Mouse (Mus musculus) kidney, embryonic 16.5 days (tissue): ENCODE measurements at regions not wholly inside any gene's neighbourhood (a gene's known extent, or its start where the extent isn't known, plus 50 kb on each side); places are given as distances from the start of the nearest gene placed in this dataset.

Experiments
- ATAC-seq: fragments of 200-750 bp; cut with Nextera tagmentation; 2 replicates; pipeline ENCODE4 v1.8.0; 2017; ENCODE audit warnings: moderate TSS enrichment; ENCODE audit not compliant: low FRiP score, low TSS enrichment
- H3K27ac ChIP-seq: fragments of 300-500 bp; sonication (generic); 2 replicates; pipeline ENCODE4 v1.5.1; 2014; ENCODE audit warnings: low read length
- H3K27me3 ChIP-seq: fragments of 300-500 bp; sonication (generic); 2 replicates; pipeline ENCODE4 v1.6.1; 2014; ENCODE audit warnings: low read length, control low read depth, mixed read lengths; ENCODE audit not compliant: insufficient read depth
- H3K36me3 ChIP-seq: fragments of 300-500 bp; sonication (generic); 2 replicates; pipeline ENCODE4 v1.6.1; 2014; ENCODE audit warnings: low read length, control low read depth, mixed read lengths; ENCODE audit not compliant: insufficient read depth
- H3K4me1 ChIP-seq: fragments of 300-500 bp; sonication (generic); 2 replicates; pipeline ENCODE4 v1.6.1; 2014; ENCODE audit warnings: low read length, control low read depth, mixed read lengths; ENCODE audit not compliant: insufficient read depth
- H3K4me2 ChIP-seq: fragments of 300-500 bp; sonication (generic); replicated peaks from 2 replicates; pipeline ENCODE4 v1.6.1; 2014; ENCODE audit warnings: low read depth, low read length
- H3K4me3 ChIP-seq: fragments of 300-500 bp; sonication (generic); 2 replicates; pipeline ENCODE4 v1.5.1; 2014; ENCODE audit warnings: mild to moderate bottlenecking, low read length
- H3K9ac ChIP-seq: fragments of 300-500 bp; sonication (generic); replicated peaks from 2 replicates; pipeline ENCODE4 v1.6.1; 2014; ENCODE audit warnings: low read length
- H3K9me3 ChIP-seq: fragments of 300-500 bp; sonication (generic); 2 replicates; pipeline ENCODE4 v1.6.1; 2016; ENCODE audit warnings: low read length, control low read depth
- WGBS: fragments of 180-500 bp; shearing (Covaris S2); extraction: QIAGEN DNeasy Blood & Tissue Kit; methylation state at CpG from one replicate; pipeline ENCODE4 v1.1.7; 2014; 5-methylcytosine and 5-hydroxymethylcytosine counted together

DNA sequence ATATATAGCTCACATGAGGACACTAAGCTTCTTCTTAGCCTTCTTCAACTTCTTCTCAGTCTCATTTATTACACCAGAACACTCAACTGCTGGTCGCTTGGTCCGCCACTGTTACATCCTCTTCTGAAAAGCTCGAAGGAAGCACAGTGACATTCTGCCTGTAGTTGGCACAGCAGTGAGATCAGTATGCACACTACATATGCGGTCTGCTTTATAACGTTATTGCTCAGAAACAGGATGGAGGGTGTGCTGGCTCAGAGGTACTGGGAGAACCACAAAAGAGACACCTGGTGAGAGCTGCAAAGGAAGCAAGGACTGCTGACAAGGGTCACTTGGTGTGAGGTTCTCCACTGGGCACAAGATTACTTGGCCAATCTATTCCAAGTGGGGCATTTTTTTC is 179.5 kb downstream of the Ets1 start:
- H3K4me2 ChIP-seq = no peak overlapping the region
- peaks cover 22% of the 10 kb centered on the region for H3K4me1 ChIP-seq
- H3K4me3 ChIP-seq = no peak overlapping the region
- no peaks in the 10 kb centered on the region for H3K36me3 ChIP-seq
- no peak overlapping the region for H3K27ac ChIP-seq
- 92% methylated on average over 5 of the region's 5 CpGs for WGBS
- H3K9ac ChIP-seq = no peak overlapping the region
- H3K9me3 ChIP-seq = no peaks in the 10 kb centered on the region
- no peak for ATAC-seq
- H3K27me3 ChIP-seq = no peaks in the 10 kb centered on the region

DNA sequence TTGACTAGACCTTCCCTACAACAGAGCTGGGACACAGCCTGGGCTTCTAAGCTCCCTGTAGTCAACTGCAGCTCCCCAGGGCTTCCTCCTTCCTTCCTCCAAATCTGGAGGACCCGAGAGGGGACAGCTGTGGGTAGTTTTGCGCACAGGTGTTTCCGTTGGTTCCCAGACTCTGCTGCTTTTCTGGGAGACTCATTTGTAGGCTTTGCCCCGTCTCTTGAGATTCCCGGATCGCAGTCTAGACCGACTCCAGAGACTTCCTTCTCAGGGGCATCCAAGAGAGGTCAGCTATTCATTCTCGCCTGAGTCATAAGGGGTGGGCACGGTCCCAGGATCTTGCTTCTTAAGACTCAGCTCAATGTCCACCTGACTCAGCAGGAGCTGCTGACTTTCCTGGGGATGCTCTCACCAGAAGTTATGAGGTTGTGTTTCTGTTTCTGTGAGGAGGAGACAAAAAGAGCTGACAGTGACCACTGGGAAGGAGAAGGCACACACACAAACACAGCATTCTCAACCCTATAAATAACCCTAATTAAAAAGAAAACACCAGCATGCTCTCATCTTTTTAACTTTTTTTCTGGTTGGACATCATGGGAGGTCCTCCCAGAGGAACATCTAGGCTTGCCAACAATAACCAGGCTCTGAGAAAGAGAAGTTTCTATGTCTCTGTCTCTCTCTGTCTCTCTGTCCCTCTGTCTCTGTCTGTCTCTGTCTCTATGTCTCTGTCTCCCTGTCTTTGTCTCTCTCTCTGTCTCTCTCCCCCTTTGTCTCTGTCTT is 180.8 kb downstream of the Ets1 start:
- Histone ChIP-seq H3K4me1 (peaks cover 22% of the 10 kb centered on the region), H3K36me3 (no peaks in the 10 kb centered on the region), H3K4me3 (no peak overlapping the region), H3K9ac (no peak overlapping the region; the same call in 1 of the 2 replicates), H3K27ac (peak overlapping the region; percentile 76), H3K4me2 (0 out of 2 replicates have a peak overlapping the region, but pooled peaks have one; percentile 8), H3K9me3 (no peaks in the 10 kb centered on the region), H3K27me3 (no peaks in the 10 kb centered on the region)
- WGBS = 45% methylated on average over 9 of the region's 9 CpGs
- ATAC-seq = peak; percentile 70

DNA sequence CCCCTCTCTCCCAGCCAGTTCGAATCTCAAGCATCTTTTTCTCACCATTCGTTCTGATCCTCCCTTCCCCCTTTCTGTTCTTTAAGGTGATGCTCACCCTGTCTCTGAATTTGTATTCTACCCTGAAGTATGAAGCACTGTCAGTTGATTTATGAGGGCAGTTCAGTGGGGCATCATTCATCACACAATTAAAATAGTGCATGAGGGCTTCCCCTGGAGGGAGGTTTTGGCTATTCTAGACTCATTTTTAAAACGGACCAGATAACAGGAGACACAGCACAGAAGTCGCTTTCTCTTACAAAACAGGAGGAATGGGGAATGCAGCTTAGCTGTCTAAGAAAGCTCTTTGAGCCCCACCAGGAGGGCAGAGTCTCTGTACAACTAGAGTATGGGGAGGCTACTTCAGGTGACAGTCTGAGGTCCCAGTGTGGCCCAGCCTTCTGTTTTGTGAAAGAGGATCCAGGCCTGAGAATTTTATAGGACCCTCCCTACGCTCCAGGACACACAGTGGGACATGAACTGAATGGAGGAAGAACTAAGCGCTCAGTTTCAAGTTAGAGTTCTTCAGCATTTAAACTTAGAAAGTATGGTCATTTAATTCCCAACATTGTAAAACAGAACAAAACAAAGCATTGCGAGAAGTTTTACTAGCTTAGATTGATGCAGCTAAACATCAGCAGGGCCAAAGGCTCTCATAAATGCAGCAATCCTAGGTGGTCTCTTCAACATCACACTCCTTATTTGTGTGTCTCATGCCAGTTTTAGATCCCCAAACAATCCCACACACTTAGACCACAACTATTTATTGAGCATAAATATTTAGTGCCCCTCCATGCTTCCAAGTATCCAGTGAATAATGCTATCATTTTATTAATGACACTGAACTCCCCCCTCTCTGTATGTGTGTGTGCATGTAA is 181.7 kb downstream of the Ets1 start:
- 26% methylated on average over 7 of the region's 7 CpGs for WGBS
- peak; percentile 77 for ATAC-seq
- H3K4me2 ChIP-seq = no peak overlapping the region

DNA sequence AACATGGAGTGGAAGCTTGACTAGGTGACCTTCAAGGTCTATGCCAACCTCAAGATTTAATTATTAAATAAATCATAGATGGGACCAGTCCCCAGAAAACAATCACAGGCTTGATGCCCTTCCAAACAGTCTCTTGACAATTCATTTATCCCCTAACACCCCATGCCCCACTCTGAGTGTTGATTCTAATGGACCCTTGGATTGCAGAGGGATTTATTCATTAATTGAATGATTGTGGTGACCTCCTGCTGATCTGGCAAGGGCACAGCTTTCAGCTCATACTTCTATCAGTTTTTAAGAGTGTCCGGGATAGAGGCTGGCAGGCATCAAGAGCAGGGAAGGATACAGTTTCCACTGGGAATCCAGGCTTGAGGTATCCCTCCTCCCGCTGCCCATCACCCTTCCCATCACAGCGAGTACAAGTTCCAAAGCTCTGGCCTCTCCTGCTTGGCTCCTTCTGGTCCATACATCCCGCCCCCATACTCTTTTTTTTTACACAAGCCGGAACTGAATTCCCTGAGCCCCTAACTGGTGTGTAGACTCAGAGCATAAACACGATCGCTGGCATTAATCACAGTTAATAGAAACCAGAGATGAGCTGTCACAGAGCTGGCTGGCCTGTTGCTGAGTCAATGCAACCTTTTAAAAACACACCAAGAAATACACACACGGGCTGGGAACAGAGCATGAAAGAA is 187.6 kb downstream of the Ets1 start:
- Histone ChIP-seq H3K36me3 (no peaks in the 10 kb centered on the region), H3K4me3 (no peak overlapping the region), H3K27ac (peak overlapping the region; percentile 25; the same call in 1 of the 2 replicates), H3K9me3 (no peaks in the 10 kb centered on the region), H3K4me1 (0 out of 2 replicates have a peak, but pooled peaks cover 5% of the 10 kb centered on the region), H3K4me2 (0 out of 2 replicates have a peak overlapping the region, but pooled peaks have one; percentile 1), H3K27me3 (no peaks in the 10 kb centered on the region), H3K9ac (no peak overlapping the region)
- peak; percentile 76 for ATAC-seq
- WGBS = 18% methylated on average over 8 of the region's 8 CpGs

More for the DNA sequence above, 181.7 kb downstream of the Ets1 start:
- Histone ChIP-seq H3K4me1 (peaks cover 22% of the 10 kb centered on the region), H3K36me3 (no peaks in the 10 kb centered on the region), H3K9me3 (no peaks in the 10 kb centered on the region), H3K27me3 (no peaks in the 10 kb centered on the region), H3K27ac (peak overlapping the region; percentile 76), H3K9ac (no peak overlapping the region), H3K4me3 (no peak overlapping the region)

DNA sequence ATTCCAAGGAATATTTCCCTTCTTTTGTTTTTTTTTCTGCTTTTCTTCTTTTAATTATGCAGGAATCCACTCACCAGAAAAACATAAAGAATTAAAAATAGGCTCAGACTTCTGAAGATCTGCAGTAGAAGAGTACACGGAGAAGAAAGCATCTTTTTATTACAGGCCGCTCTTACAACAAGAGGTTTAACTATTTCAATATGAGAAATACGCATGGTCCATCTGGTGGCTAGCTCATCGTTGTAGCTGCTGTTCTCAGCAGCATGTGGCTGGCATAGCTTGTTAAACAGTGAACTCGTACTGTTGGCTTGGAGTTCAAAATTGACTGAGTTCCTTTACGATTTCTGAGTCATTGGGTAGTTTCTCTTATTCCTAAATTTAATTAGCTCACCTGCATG is 188.1 kb downstream of the Ets1 start:
- Histone ChIP-seq H3K4me1 (0 out of 2 replicates have a peak, but pooled peaks cover 5% of the 10 kb centered on the region), H3K27me3 (no peaks in the 10 kb centered on the region), H3K9me3 (no peaks in the 10 kb centered on the region), H3K27ac (peak overlapping the region; percentile 50; the same call in 1 of the 2 replicates), H3K9ac (no peak overlapping the region), H3K4me3 (no peak overlapping the region), H3K4me2 (no peak overlapping the region), H3K36me3 (no peaks in the 10 kb centered on the region)
- ATAC-seq = no peak
- WGBS = 54% methylated on average over 6 of the region's 6 CpGs

DNA sequence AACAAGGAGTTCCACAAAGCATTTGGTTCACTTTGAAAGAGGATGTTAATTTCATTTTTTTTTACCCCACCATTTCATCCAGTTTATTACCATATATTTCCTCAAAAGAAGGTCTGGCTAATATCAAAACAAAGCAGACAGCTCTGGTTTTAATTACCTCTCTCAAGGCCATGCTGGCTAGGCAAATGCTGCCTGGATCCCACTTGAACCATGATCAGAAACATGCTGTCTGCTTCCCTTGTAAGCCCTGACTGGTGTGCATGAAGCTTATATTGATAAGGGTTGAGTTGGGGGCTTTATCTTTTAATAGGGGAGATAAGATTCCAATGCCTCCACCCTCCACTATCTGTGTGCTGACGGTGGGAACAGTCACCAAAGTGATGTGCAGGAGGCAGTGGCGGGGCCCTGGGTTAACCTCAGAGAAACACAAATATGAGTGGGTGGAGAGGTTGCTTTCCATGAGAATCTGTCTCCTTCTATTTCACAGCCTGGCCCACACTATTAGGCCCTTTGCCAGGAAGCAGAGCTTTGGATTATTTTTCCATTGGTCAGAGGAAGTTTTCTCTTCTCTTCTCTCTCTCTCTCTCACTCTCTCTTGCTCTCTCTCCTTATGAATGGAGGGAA is 194.4 kb downstream of the Ets1 start:
- Histone ChIP-seq H3K9ac (no peak overlapping the region), H3K27ac (0 out of 2 replicates have a peak overlapping the region, but pooled peaks have one; percentile 31), H3K36me3 (no peaks in the 10 kb centered on the region), H3K4me3 (no peak overlapping the region), H3K9me3 (no peaks in the 10 kb centered on the region), H3K27me3 (no peaks in the 10 kb centered on the region), H3K4me1 (peaks cover 7% of the 10 kb centered on the region), H3K4me2 (no peak overlapping the region)
- ATAC-seq = no peak
- WGBS = 32% methylated on average over 2 of the region's 2 CpGs

DNA sequence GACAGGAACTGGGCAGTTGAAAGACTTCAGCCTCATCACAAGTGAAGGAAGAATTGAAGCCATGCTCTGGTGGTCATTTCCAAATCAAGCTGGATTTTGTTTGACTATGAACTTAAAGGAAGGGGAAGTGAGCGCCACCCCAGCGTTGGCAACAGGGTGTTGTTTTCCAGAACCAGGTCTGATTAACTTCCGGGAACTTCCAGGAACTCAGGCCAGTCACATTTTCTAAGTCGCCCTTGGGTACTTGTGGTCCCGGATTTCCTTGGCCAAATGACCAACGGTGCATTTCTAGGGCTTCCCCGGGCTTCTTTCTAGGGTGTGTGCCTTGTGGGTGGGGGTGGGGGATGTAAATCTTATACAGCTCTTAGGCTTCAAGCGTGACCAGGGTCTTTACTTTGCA is 197.4 kb downstream of the Ets1 start:
- Histone ChIP-seq H3K9me3 (no peaks in the 10 kb centered on the region), H3K27me3 (no peaks in the 10 kb centered on the region), H3K36me3 (no peaks in the 10 kb centered on the region), H3K4me1 (peaks cover 21% of the 10 kb centered on the region), H3K27ac (no peak overlapping the region), H3K4me3 (no peak overlapping the region), H3K4me2 (no peak overlapping the region), H3K9ac (no peak overlapping the region)
- ATAC-seq = no peak
- 77% methylated on average over 8 of the region's 8 CpGs for WGBS

DNA sequence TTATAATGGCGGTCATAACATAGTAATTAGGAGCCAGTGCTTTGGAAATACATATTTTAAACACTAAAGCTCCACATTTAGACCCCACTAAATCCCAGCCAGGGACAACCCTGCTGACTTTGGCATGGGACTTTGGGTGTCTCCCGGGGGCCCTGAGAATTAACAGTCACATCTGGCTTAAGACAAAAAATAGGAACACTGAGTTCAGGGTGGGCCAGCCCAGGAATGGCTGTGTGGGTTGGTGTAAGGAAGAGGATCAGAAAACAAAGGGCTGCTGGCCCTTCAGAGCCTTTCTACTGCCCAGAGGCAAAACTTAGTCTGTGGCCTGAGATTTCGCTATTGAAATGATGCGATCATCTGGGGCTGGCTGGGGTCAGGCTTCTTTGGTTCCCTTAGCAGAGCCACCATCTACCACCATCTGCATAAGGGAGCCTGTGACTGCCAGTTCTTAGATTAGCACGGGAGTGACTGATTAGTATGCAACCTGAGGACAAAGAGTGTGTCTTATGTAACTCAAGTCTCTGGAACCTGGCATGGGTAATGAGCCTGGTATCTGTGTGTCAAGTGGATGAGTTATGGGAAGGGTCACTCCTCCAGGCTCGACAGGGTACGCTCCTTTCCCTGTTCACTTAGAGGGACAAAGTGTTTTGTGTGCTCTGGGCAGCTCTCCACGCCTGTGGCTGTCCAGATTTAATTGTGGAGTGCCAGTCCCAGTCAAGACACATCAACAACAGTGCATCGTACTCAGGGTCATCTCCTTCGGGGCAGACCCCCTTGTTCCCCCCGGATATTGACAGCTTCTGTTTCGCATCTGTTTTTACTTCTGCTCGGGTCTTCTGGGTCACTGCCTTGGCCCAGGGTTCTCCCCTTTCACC is 199.0 kb downstream of the Ets1 start:
- Histone ChIP-seq H3K4me1 (peaks cover 21% of the 10 kb centered on the region), H3K36me3 (no peaks in the 10 kb centered on the region), H3K27me3 (no peaks in the 10 kb centered on the region), H3K9ac (no peak overlapping the region), H3K4me2 (no peak overlapping the region), H3K27ac (no peak overlapping the region; the same call in 1 of the 2 replicates), H3K4me3 (no peak overlapping the region), H3K9me3 (no peaks in the 10 kb centered on the region)
- peak; percentile 93 for ATAC-seq
- WGBS = 34% methylated on average over 13 of the region's 13 CpGs
